Mouse (Mus musculus) midbrain, embryonic 10.5 days (tissue): ENCODE measurements around the gene Sae1. TPM values are rescaled to one million over a fixed set of nuclear protein-coding genes. Genes with fewer than 3 reads are reported as not detected.
A peak's percentile ranks its signal among the peaks of the same experiment; 100 is the strongest.
"Not testable (repeated sequence)": the region's sequence is repeated elsewhere in the genome, so short reads cannot be mapped to it uniquely, and the experiment has no call there.

ENCODE experiments used
- DNase-seq: peaks from one replicate; pipeline ENCODE4 v3.0.0-alpha.2; 2017; ENCODE audit warnings: low spot score
- H3K27ac ChIP-seq: fragments of 300-500 bp; sonication (generic); replicated peaks from 2 replicates; pipeline ENCODE4 v1.5.1; 2016; ENCODE audit warnings: mild to moderate bottlenecking
- H3K27me3 ChIP-seq: fragments of 300-500 bp; sonication (generic); 2 replicates; pipeline ENCODE4 v1.6.1; 2016; ENCODE audit warnings: low read depth, mild to moderate bottlenecking; ENCODE audit not compliant: poor library complexity, severe bottlenecking
- H3K36me3 ChIP-seq: fragments of 300-500 bp; sonication (generic); 2 replicates; pipeline ENCODE4 v1.6.1; 2016; ENCODE audit warnings: mild to moderate bottlenecking, moderate library complexity
- H3K4me1 ChIP-seq: fragments of 300-500 bp; sonication (generic); 2 replicates; pipeline ENCODE4 v1.6.1; 2016
- H3K4me3 ChIP-seq: fragments of 300-500 bp; sonication (generic); 2 replicates; pipeline ENCODE4 v1.5.1; 2016; ENCODE audit warnings: mild to moderate bottlenecking, moderate library complexity
- H3K9me3 ChIP-seq: fragments of 300-500 bp; sonication (generic); replicated peaks from 2 replicates; pipeline ENCODE4 v1.6.1; 2016; ENCODE audit warnings: mild to moderate bottlenecking
- WGBS: fragments of 180-500 bp; shearing (Covaris S2); methylation state at CpG from one replicate; pipeline ENCODE4 v1.1.7; 2016; 5-methylcytosine and 5-hydroxymethylcytosine counted together
- polyA plus RNA-seq: library from polyadenylated mRNA; unstranded; fragments of >200 nt; fragmentation: Nextera tagmentation; extraction: Ambion mirVana; gene quantifications from 2 replicates; pipeline ENCODE4 v1.2.1, GENCODE M21; 2016

The Sae1 gene
- polyA plus RNA-seq, 1 experiment from 2014 or later, result 477 TPM

- Histone ChIP-seq H3K4me3 (peak overlapping the region; percentile 95), H3K4me1 (peaks cover 65% of the 10 kb centered on the region), H3K9me3 (peaks cover 5% of the 10 kb centered on the region; the same call in 1 of the 2 replicates), H3K27ac (peak overlapping the region; percentile 79), H3K27me3 (peaks cover 12% of the 10 kb centered on the region; the same call in 1 of the 2 replicates), H3K36me3 (no peaks in the 10 kb centered on the region)
- WGBS, result under 1% methylated on average over 49 of the region's 56 CpGs
- DNase-seq, result peak; percentile 80
Observed at GRCm38 (mm10) chr7:16310020-16310520, 77.5 kb downstream of the Sae1 start.

GRCm38 (mm10) chr7:16309318-16310019 lies 78.1 kb downstream of the Sae1 start:
- Histone ChIP-seq H3K27ac (peak overlapping the region; percentile 79), H3K9me3 (peaks cover 5% of the 10 kb centered on the region; the same call in 1 of the 2 replicates), H3K4me3 (peak overlapping the region; percentile 95), H3K27me3 (peaks cover 12% of the 10 kb centered on the region; the same call in 1 of the 2 replicates), H3K4me1 (peaks cover 62% of the 10 kb centered on the region), H3K36me3 (no peaks in the 10 kb centered on the region)
- DNase-seq, result peak; percentile 77
- WGBS, result 1% methylated on average over 61 of the region's 61 CpGs

DNA sequence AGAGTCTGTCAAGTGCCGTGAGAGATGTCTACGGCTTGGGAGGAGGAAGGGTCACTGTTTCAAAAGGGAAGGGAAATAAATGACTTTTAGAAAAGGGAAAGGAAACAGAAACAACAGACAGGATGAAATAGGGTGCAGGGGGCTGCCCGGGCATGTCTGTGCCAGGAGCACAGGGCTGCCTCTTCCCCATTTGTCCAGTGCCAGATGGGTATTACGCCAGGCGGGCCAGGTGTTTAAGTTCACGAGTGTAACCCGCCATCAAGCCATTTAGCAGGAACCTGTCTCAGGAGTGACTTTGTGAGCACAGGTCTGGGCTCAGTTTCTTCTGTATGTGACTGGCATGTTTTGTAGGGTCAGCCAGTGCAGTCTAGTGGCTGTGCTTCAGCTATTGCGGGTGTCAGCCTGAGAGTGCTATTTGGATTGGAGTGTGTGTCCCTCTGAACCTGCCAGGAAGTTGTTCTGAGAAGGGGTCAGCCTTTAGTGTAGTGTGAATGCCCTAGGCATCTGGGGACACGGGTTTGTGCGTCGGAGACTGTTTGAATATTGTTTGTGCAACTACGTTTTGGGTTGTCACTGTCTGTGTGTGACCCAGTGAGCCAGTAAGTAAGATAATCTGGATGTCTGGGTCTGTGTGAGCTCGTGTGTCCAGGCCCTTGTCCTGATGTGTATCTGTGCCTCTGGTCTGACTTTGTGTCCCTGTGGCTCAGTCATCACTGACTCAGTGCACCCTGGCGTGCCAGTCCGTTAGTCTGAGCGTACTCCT lies 78.9 kb downstream of the Sae1 start:
- Histone ChIP-seq H3K9me3 (peaks cover 5% of the 10 kb centered on the region; the same call in 1 of the 2 replicates), H3K4me1 (peaks cover 54% of the 10 kb centered on the region), H3K36me3 (no peaks in the 10 kb centered on the region), H3K27me3 (peaks cover 12% of the 10 kb centered on the region; the same call in 1 of the 2 replicates), H3K27ac (peak overlapping the region; percentile 79), H3K4me3 (peak overlapping the region; percentile 95)
- 50% methylated on average over 16 of the region's 16 CpGs for WGBS
- DNase-seq, result no peak

- peak within 1 kb of the TSS; percentile 95 for H3K4me3 ChIP-seq
- DNase-seq, H3K36me3 ChIP-seq, H3K9me3 ChIP-seq: not testable (repeated sequence)
- 67% methylated on average over 1 of the region's 1 CpGs for WGBS
- peaks cover 48% of the 10 kb centered on the region for H3K4me1 ChIP-seq
- H3K27ac ChIP-seq, result peak within 1 kb of the TSS; percentile 79
- H3K27me3 ChIP-seq, result peaks cover 12% of the 10 kb centered on the region; the same call in 1 of the 2 replicates
Observed at GRCm38 (mm10) chr7:16308093-16308492, 79.5 kb downstream of the Sae1 start, which contains the start of gene Bbc3. Bbc3 (plus strand) TSS chr7:16308393.

DNA sequence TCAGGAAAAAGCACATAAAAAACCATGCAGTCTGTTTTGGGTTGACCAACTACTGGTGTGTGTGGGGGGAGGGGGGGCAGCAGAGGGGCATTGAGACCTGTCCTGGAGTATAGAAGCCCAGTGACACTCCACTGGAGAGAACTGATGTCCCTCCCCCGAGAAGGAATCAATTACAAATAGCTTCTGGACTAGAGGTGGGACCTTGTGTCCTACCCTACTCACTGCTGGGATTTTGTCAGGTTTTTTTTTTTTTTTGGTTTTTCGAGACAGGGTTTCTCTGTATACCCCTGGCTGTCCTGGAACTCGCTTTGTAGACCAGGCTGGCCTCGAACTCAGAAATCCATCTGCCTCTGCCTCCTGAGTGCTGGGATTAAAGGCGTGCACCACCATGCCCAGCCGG lies 80.5 kb downstream of the Sae1 start:
- DNase-seq, H3K27ac ChIP-seq, H3K9me3 ChIP-seq, H3K4me3 ChIP-seq, H3K36me3 ChIP-seq: not testable (repeated sequence)
- H3K27me3 ChIP-seq, result peaks cover 12% of the 10 kb centered on the region; the same call in 1 of the 2 replicates
- peaks cover 38% of the 10 kb centered on the region for H3K4me1 ChIP-seq
- WGBS, result 82% methylated on average over 6 of the region's 6 CpGs

GRCm38 (mm10) chr7:16299419-16300035 lies 88.1 kb downstream of the Sae1 start:
- Histone ChIP-seq H3K27me3 (peaks cover 18% of the 10 kb centered on the region), H3K36me3 (no peaks in the 10 kb centered on the region), H3K4me3 (peak overlapping the region; percentile 63), H3K9me3 (no peaks in the 10 kb centered on the region), H3K27ac (peak overlapping the region; percentile 83), H3K4me1 (peaks cover 48% of the 10 kb centered on the region)
- DNase-seq, result peak; percentile 94
- WGBS, result under 1% methylated on average over 52 of the region's 52 CpGs

DNA sequence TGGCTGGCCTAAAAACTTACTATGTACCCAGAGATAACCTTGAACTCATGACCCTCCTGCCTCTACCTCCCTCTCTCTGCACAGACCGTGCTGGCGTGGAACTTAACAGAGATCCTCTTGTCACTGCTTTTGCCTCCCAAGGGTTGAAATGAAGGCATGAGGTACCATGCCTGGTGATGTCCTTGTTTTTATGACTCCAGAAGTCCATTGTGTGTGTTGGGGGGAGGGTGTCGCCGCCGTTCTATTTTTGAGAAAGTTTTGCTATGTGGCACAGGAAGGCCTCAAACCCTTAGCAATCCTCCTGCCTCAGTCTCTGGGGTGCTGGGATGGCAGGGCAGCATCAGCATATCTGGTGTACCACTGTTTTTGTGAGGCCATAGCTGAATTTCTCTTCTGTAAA lies 88.7 kb downstream of the Sae1 start:
- WGBS, result 75% methylated on average over 5 of the region's 5 CpGs
- Histone ChIP-seq H3K27ac (peak overlapping the region; percentile 83; the same call in 1 of the 2 replicates), H3K9me3 (no peaks in the 10 kb centered on the region), H3K4me1 (peaks cover 48% of the 10 kb centered on the region), H3K36me3 (no peaks in the 10 kb centered on the region), H3K4me3 (peak overlapping the region; percentile 63), H3K27me3 (peaks cover 18% of the 10 kb centered on the region)
- DNase-seq, result no peak

- WGBS, result 77% methylated on average over 2 of the region's 2 CpGs
- H3K4me3 ChIP-seq, result no peak overlapping the region
Observed at GRCm38 (mm10) chr7:16297616-16298015, 90.0 kb downstream of the Sae1 start.

GRCm38 (mm10) chr7:16296766-16297390 lies 90.7 kb downstream of the Sae1 start:
- Histone ChIP-seq H3K4me3 (peak overlapping the region; percentile 58), H3K4me1 (peaks cover 48% of the 10 kb centered on the region), H3K9me3 (no peaks in the 10 kb centered on the region), H3K36me3 (no peaks in the 10 kb centered on the region), H3K27ac (peak overlapping the region; percentile 73), H3K27me3 (peaks cover 18% of the 10 kb centered on the region)
- 1% methylated on average over 22 of the region's 22 CpGs for WGBS
- peak; percentile 82 for DNase-seq

More at GRCm38 (mm10) chr7:16297616-16298015, 90.0 kb downstream of the Sae1 start:
- Histone ChIP-seq H3K27ac (no peak overlapping the region; the same call in 1 of the 2 replicates), H3K9me3 (no peaks in the 10 kb centered on the region), H3K36me3 (no peaks in the 10 kb centered on the region), H3K4me1 (peaks cover 48% of the 10 kb centered on the region), H3K27me3 (peaks cover 18% of the 10 kb centered on the region)
- DNase-seq, result no peak

GRCm38 (mm10) chr7:16296146-16296545 lies 91.5 kb downstream of the Sae1 start:
- Histone ChIP-seq H3K4me1 (peaks cover 48% of the 10 kb centered on the region), H3K27me3 (peaks cover 18% of the 10 kb centered on the region), H3K36me3 (no peaks in the 10 kb centered on the region), H3K9me3 (no peaks in the 10 kb centered on the region), H3K27ac (no peak overlapping the region), H3K4me3 (peak overlapping the region; percentile 64)
- DNase-seq, result no peak
- 45% methylated on average over 2 of the region's 2 CpGs for WGBS

GRCm38 (mm10) chr7:16295321-16295900 lies 92.2 kb downstream of the Sae1 start:
- Histone ChIP-seq H3K27ac (peak overlapping the region; percentile 88), H3K27me3 (peaks cover 18% of the 10 kb centered on the region), H3K4me3 (peak overlapping the region; percentile 64), H3K4me1 (peaks cover 46% of the 10 kb centered on the region), H3K9me3 (no peaks in the 10 kb centered on the region), H3K36me3 (no peaks in the 10 kb centered on the region)
- 3% methylated on average over 41 of the region's 41 CpGs for WGBS
- peak; percentile 81 for DNase-seq
